Mouse (Mus musculus) Patski (cell line): Measurements from ENCODE around the gene Creb3l2. TPM values are rescaled to one million over a fixed set of nuclear protein-coding genes. Genes with fewer than 3 reads are reported as not detected.
A peak's percentile ranks its signal among the peaks of the same experiment; 100 is the strongest.

ENCODE experiments used
- ATAC-seq: fragments of 100-300 bp; one replicate; pipeline ENCODE4 v1.8.0; 2021
- CTCF ChIA-PET: fragments of 350-600 bp; sonication (Branson Sonifier 250); formaldehyde crosslinking; loops from one replicate; lab custom pipeline; 2022; ENCODE audit warnings: inconsistent platforms; lab: Charles Lee
- POLR2A ChIA-PET: fragments of 350-600 bp; sonication (Branson Sonifier 250); formaldehyde crosslinking; loops from one replicate; lab custom pipeline; 2022; ENCODE audit warnings: antibody characterized with exemption, inconsistent platforms; lab: Charles Lee
- DNase-seq: peaks from one replicate; pipeline ENCODE4 v3.0.0-alpha.2; 2011; ENCODE audit warnings: low read depth, low spot score
- H3K27me3 ChIP-seq: fragments of 371-371 bp; one replicate; pipeline ENCODE4 v1.5.1; 2021
- CTCF ChIP-seq: fragments of 100-300 bp; IDR thresholded peaks from one replicate; pipeline ENCODE4 v1.5.1; 2021
- in situ Hi-C: fragments of 300-500 bp; cut with MboI; formaldehyde crosslinking; loops from 3 replicates; pipeline ENCODE4 v1.11.1; 2018; ENCODE audit warnings: low pct_unique_long_range_greater_than_20kb, mixed read lengths
- polyA plus RNA-seq: library from polyadenylated mRNA; unstranded; gene quantifications from one replicate; pipeline ENCODE4 v1.2.3, GENCODE M21; 2021

The Creb3l2 gene
- polyA plus RNA-seq, 1 experiment from 2014 or later, result 39.0 TPM

DNA sequence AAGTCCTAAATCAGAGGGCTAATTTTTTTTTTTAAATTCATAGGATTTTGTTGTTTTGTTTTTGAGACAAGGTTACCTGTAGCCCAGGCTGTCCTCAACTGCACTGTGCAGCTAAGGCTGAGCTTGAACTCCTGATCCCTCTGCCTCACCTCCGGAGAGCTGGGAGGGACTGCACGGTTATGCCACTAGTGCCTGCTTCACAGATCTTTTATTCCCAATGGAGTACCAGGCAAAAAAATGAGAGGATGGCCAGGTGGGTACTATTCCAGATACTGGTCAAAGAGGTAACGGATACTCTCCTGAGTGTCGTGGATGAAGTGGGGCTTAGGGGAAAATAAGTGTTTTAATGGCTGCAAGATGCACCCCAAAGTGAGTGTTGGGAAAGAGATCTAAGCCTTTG lies 835 bp upstream of the Creb3l2 start:
- TF ChIP-seq CTCF, result no peak
- H3K27me3 ChIP-seq, result no peaks in the 10 kb centered on the region
- in situ Hi-C loops, result loop anchor here (5.0 to 25.0 kb wide), 2 partner anchors 85 to 1905 kb away; partner anchors contain the start of gene Mtpn
- DNase-seq (no peak), ATAC-seq (no peak)
- ChIA-PET CTCF (interaction anchor here (1.0 to 1.5 kb wide), 5 partner anchors 12 to 346 kb away, joined by 3 read pairs; no protein-coding TSS in a partner anchor), POLR2A (interaction anchor here (0.6 kb wide), 1 partner anchor 276 kb away, joined by 3 read pairs; no protein-coding TSS in a partner anchor)

DNA sequence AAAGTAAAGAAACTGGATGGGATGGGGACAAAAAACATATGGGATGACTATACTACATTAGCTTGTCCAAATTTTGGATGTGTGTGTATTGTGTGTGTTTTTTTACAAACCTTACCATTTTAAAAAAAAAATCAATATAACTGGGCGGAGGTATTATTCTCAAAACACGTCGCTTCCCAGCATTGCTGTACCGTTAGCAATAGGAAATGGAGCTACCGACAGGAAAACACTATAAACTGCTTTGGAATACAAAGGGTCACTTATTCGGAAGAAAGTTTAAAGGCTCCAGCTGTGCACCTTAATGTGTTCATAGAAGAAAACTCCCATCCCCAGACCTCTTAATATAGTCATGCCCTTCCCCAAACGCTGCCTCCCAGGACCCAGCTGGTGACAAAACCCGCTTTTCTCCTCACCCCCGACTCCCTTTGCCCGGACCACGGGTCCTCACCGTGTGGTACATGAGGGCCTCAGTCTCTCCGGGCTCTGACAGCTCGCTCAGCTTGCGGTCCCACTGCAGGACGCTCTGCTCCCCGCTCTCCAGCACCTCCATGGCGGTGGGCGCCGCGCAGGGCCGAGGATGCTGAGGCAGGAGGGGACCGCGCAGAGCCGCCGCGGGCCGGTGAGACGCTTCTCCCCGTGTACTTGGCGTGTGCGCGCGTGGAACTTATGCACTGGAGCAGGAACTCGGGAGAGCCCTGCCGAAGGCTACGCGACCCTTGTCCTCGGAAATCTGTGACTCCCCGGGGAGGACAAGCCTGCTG lies 515 bp downstream of the Creb3l2 start:
- no peak for DNase-seq
- TF ChIP-seq CTCF, result no peak
- POLR2A ChIA-PET, result interaction anchor here (1.3 to 2.2 kb wide), 2 partner anchors 10 to 393 kb away, joined by 3 to 17 read pairs; no protein-coding TSS in a partner anchor
- H3K27me3 ChIP-seq, result no peaks in the 10 kb centered on the region
- in situ Hi-C loops, result loop anchor here (5.0 to 25.0 kb wide), 2 partner anchors 84 to 1904 kb away; partner anchors contain the start of gene Mtpn
- CTCF ChIA-PET, result interaction anchor here (0.7 to 2.3 kb wide), 11 partner anchors 17 to 88 kb away, joined by 3 to 13 read pairs (median 3); no protein-coding TSS in a partner anchor
- ATAC-seq, result peak; percentile 48

DNA sequence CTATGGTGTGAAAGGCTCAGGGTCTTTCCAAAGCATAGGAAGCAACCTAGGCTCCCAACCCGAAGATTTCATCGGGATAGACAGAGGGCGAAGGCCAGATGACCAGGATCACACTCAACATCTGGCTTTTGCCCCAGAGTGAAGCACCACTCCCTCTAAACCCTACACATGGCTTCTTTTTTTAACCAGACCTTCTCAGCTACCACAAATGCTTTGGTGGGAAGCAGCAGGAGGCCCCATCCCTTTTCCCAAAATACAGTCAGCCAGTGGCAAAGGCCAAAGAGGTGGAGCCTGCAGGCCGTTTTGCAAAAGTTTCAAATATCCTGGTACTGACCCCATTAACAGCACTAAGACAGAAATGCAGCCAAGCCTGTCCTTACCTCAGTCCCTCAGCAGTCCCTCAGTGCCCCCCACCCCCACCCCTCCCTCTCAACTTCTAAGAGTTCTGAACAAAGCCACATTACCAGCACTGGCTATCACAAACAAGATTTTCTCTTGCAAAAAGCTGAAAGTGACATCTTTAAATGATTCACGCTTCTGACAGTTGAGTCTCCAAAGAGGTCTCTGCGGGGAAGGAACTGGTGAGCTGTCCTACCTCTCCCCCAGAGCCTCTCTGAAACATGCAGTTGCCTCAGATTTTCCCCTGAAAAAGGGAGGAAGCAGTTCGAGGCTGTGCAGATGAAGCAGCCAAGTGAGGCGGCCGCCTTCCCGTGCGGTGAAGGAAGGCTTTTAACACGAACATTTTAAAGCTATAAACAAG lies 1.3 kb downstream of the Creb3l2 start:
- CTCF ChIA-PET, result interaction anchor here (1.0 to 2.3 kb wide), 6 partner anchors 16 to 84 kb away, joined by 3 to 13 read pairs (median 5); no protein-coding TSS in a partner anchor
- DNase-seq (no peak), ATAC-seq (no peak)
- H3K27me3 ChIP-seq, result no peaks in the 10 kb centered on the region
- TF ChIP-seq CTCF, result no peak
- POLR2A ChIA-PET, result interaction anchor here (0.6 to 2.2 kb wide), 5 partner anchors 9 to 392 kb away, joined by 3 to 17 read pairs (median 3); no protein-coding TSS in a partner anchor
- in situ Hi-C loops, result loop anchor here (5.0 to 25.0 kb wide), 2 partner anchors 83 to 1903 kb away; partner anchors contain the start of gene Mtpn

DNA sequence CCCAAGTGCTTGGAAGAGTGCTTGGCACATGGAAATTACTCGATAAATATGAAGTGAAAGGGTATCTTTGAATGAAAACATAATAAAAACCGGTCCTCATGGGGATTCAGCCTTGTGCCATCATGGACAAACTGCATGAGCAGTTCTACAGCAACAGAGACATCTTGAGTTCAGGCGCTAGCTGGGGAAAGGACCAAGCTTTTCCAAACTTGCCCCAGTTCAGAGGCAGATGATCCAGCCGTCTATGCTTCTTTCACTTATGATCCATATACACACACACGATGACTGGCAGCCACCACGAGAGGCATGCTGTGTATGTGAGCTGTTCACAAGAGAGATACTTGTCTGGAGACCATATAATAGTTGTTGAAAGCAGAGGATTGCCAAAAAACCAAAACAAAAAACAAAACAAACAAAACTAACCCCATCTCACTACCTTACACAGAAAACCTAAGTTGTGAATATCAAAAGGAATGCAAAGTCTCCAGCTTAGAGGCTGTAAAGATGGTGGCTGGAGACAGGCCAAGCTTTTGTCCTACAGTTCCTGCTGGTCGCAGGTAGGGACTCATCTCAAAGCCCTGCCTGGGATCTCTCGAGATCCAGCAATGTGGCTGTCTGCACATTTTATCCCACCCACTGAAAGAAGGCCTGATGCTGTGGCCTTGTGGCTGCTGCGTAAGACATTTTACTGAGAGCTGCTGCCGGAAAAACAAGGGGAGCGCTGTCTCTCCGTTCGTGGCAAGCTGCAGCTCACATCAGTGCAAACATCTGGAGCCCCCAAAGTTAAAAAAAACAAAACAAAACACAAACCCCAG lies 2.1 kb downstream of the Creb3l2 start:
- ATAC-seq (no peak), DNase-seq (no peak)
- no peaks in the 10 kb centered on the region for H3K27me3 ChIP-seq
- in situ Hi-C loops, result loop anchor here (5.0 to 25.0 kb wide), 3 partner anchors 38 to 1903 kb away; partner anchors contain the start of gene Mtpn
- POLR2A ChIA-PET, result interaction anchor here (0.6 to 2.2 kb wide), 5 partner anchors 8 to 391 kb away, joined by 3 to 17 read pairs (median 3); no protein-coding TSS in a partner anchor
- no peak for TF ChIP-seq CTCF
- CTCF ChIA-PET, result interaction anchor here (1.7 to 2.3 kb wide), 4 partner anchors 15 to 84 kb away, joined by 4 to 13 read pairs (median 7); no protein-coding TSS in a partner anchor

DNA sequence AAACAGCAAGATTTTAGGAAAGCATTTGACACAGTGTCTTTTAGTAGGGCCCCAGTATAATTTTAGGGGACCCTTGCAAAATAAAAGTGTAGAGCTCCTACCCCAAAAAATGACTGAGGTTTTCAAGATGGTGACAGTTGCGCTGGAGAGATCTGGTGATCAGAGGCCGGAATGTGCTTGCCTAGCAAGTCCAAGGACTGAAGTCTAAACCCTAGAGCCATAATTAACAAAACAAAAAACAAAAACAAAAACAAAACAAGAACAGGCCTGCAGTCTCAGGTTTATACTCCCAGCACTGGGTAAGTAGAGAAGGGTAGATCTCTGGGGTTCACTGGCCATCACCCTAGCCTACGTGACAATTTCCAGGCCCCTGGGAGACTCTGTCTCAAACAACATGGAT lies 3.4 kb downstream of the Creb3l2 start:
- no peak for ATAC-seq
- TF ChIP-seq CTCF, result no peak
- in situ Hi-C loops, result loop anchor here (5.0 to 25.0 kb wide), 2 partner anchors 36 to 1901 kb away; partner anchors contain the start of gene Mtpn
- CTCF ChIA-PET, result interaction anchor here (1.1 kb wide), 1 partner anchor 21 kb away, joined by 3 read pairs; no protein-coding TSS in a partner anchor
- POLR2A ChIA-PET, result no interaction called here
- no peaks in the 10 kb centered on the region for H3K27me3 ChIP-seq
- DNase-seq, result no peak

DNA sequence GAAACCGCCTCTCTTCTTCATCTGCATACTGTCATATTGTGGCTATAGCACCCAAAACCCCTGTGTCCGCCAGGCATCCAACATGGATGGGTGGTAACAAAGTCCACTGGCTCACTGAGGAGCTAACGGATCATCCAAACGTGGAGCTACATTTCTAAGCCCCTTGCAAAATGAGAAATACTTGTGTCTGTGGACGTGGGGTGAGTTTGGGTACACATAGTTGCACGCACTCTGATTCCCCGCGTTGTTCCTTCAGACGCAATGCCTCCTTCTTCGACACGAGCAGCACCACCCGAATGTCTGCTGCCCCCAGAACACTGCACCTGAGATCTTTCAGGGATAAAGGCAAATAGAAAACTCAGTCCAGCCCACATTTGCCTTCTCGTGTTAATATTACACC lies 4.9 kb downstream of the Creb3l2 start:
- in situ Hi-C loops, result loop anchor here (5.0 to 25.0 kb wide), 2 partner anchors 35 to 1900 kb away; partner anchors contain the start of gene Mtpn
- no peak for TF ChIP-seq CTCF
- H3K27me3 ChIP-seq, result no peaks in the 10 kb centered on the region
- CTCF ChIA-PET, result no interaction called here
- ATAC-seq, result no peak
- POLR2A ChIA-PET, result no interaction called here
- no peak for DNase-seq

DNA sequence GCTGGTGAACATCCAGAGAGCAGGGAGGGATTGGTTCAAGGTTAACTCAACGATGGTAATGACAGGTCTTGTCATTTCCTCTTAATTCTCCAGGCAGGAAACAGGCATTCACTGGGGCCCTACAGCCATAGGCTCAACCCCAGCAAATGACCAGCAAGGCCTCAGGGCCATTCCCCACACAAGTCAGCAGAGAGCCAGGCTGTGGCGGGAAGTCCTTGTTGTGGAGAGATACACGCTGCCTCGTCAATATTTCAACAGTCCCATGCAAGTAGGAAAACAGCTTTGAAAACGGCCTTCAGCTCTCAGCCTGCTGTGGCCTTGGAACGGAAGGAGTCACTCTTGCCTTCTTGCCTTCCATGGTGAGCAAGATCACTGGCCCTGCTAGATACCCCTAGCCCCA lies 6.6 kb downstream of the Creb3l2 start:
- no peaks in the 10 kb centered on the region for H3K27me3 ChIP-seq
- ATAC-seq (no peak), DNase-seq (no peak)
- POLR2A ChIA-PET, result interaction anchor here (0.6 kb wide), 1 partner anchor 139 kb away, joined by 3 read pairs; no protein-coding TSS in a partner anchor
- no peak for TF ChIP-seq CTCF
- in situ Hi-C loops, result loop anchor here (5.0 to 25.0 kb wide), 2 partner anchors 33 to 1898 kb away; partner anchors contain the start of gene Mtpn
- CTCF ChIA-PET, result no interaction called here

DNA sequence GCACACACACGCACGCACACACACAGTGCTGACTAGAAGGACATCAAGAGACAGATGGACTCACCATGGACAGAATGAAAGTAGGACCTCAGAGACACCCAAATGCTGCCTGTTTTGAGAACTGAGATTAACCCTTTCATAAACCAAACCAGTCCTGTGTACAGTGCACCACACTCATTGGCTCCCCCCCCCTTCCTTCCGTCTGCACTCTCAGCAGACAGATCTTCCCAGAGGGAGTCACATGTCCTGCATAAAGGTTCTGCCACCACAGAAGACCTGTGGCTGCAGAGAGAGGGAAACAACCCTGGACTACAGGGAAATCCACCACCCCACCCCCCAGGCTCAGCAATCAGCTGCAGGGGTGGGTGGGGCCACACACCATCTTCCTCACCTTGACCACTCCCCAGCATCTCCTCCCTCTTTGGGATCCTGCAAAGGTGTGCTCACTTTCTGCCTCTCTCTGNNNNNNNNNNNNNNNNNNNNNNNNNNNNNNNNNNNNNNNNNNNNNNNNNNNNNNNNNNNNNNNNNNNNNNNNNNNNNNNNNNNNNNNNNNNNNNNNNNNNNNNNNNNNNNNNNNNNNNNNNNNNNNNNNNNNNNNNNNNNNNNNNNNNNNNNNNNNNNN lies 12.0 kb downstream of the Creb3l2 start:
- TF ChIP-seq CTCF, result no peak
- in situ Hi-C loops, result loop anchor here (25.0 kb wide), 1 partner anchor 1893 kb away; the partner anchor contains the start of gene Mtpn
- ATAC-seq (no peak), DNase-seq (no peak)
- POLR2A ChIA-PET, result interaction anchor here (0.7 to 3.6 kb wide), 3 partner anchors 7 to 99 kb away, joined by 3 to 17 read pairs (median 5); partner anchors contain the start of gene Creb3l2
- CTCF ChIA-PET, result interaction anchor here (1.2 to 1.4 kb wide), 4 partner anchors 12 to 74 kb away, joined by 3 to 5 read pairs (median 3); partner anchors contain the start of gene Creb3l2
- H3K27me3 ChIP-seq, result no peaks in the 10 kb centered on the region

DNA sequence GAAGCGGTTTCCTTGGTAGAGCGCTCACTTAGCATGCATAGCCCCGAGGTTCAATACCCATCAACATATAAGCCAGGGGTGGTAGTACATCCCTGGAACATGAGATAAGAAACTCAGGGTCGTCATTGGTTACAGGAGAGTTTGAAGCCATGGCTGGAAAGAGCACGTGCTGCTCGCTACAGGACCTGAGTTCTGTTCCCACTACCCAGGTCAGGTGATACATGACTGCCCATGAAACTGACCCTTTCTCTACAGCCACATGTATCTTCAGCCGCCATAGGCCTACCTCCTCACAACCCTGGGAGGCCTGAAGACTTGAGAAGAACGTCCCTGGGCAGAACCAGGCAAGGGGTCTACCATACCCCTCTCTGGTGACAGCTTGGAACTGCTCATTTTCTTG lies 13.0 kb downstream of the Creb3l2 start:
- DNase-seq (no peak), ATAC-seq (no peak)
- no peaks in the 10 kb centered on the region for H3K27me3 ChIP-seq
- CTCF ChIA-PET, result no interaction called here
- in situ Hi-C loops, result loop anchor here (25.0 kb wide), 1 partner anchor 1892 kb away; the partner anchor contains the start of gene Mtpn
- TF ChIP-seq CTCF, result no peak
- POLR2A ChIA-PET, result no interaction called here
